Mouse (Mus musculus): ENCODE results near the gene Chst11.

The Chst11 gene

DNA sequence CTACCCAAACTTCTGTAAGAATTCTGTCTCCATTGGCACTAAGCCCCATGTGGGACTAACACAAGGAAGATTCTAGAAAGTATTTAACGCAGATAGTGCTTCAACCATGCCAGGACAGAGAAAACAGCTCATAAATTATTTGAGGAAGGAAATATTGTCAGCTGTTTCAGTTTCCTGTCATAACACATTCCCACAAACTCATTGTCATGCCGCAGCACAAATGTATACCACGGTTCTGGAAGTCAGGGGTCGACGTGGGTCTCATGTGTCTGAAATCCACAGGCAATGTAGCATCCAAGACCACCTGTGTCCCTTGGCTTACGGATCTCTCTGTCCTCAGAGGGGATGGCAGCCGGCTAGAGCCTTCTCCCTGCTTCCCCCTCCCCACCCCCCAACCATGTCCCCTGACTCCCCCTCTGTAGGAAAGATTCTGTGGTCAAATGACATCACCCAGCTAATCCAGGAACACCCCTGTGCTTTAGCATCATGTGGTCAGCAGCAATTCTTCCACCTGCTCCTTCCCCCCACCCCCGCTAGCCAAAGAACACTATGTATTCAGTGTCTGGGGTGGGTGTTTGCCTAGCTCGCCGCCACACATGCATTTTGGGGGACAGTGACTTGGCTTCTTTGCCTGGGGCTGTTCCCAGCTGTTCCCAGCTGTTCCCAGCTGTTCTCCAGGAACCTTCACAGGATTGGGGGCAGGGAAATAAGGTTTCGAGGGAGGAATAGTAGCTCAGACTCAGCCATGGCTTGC, 183.2 kb downstream of the Chst11 start:
- no peak for DNase-seq (ENCODE audit: low spot score in 2 of 2)

DNA sequence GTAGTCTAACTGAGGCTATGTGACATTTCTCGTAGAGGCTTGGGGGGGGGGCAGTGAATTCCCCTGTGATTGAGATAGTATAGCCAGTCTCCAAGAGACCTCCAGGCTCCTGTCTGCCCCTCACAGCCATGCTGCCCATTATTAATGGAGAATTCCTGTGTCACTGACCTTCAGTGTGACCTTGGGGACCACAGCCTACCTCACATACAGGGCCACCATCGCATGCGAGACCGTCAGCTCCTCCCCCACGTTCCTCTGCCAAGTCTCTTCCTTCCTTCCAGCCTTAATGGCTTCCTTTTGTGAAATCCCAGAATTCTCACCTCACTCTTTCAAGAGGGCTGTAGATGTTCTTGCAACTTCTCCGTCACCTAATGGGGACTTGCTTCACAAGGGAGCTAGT, 184.3 kb downstream of the Chst11 start:
- DNase-seq (ENCODE audit: low spot score in 2 of 2): no peak

DNA sequence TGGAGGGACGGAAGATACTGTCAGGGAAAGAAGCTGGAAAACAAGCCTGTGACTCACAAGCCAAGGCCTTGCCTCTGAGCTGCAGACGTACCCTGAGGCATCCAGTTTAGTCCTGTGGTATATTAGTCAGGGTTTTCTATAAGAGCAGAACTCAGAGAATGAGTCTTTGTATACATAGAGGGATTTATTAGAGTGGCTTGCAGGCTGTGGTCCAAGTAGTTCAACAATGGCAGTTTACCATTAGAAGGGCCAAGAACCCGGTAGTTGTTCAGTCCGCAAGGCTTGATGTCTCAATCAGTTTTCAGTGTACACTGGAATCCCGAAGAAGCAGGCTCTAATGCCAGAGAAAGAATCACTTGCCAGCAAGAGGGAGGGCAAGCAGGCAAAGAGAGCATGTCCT, 192.9 kb downstream of the Chst11 start:
- DNase-seq (ENCODE audit: low spot score in 2 of 2): no peak

DNA sequence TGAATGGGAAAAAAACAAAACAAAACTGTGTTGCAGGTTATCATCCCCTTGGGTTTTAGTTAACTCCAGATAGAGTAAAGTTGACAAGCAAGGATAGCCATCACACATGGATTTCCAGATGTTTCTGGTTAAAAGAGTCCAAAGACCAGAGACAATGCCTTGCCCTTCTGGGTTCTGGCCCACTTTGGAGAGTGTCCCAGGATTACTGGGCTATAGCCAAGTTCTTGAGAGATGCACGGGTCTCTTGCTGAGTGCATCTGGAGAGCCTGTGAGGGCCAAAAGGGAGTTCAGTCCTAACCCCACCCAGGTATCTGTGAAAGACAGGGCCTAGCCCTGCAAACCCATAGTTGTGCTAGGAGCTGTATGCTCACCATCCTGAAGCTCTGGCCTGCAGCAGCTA, 193.4 kb downstream of the Chst11 start:
- DNase-seq (ENCODE audit: low spot score in 2 of 2): no peak

DNA sequence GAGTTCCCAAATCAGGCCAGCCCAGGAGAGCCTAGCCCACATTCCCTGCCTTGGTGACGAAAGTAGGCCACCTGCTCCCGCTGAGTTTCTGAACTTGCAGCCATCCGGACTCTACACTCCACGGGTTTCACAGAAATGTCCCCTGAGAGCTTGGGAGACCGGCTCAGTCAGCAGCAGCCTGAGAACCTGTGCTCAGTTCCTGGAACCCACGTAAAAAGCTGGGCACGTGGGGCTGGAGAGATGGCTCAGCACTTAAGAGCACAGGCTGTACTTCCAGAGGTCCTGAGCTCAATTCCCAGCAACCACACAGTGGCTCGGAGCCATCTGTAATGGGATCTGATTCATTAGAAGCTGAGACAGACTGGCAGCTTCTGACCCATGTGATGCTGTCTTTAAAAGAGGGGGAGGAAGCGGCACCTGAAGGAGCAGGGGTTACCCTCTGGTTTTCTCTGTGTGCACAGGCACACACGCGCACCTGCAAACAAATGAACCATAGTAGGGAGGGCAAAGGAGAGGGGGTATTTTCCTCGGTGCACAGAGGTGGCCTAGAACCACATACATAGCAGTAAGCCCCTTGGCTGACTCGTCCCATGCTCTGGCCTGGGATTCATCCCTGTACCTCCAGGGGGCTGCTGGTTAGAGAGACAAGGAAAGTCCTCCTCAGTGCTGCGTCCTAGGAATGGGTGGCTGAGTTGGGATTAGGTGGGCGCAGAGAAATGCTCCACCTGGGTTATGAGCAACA, 196.7 kb downstream of the Chst11 start:
- no peak for DNase-seq (ENCODE audit: low spot score in 2 of 2)

DNA sequence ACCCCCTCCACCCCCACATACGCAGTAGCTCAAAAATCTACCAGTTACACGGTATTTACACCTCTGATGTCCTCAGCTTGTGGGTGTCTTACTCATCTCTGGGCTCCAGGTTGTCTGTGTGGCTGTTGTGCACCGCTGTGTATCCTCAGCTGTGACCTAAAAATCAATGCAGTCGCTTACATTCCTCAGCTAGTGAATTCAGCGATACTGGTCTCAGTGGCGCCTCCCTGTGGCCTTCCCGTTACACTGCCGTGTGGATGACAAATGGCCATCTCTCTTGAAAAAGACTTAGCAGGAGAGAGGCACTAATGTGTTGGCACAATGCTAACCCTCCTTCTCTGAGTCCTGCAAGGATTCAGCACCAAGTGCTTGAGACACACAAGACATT, 197.3 kb downstream of the Chst11 start:
- peak; percentile 29 to 63 for DNase-seq (ENCODE audit: low spot score in 2 of 2)

DNA sequence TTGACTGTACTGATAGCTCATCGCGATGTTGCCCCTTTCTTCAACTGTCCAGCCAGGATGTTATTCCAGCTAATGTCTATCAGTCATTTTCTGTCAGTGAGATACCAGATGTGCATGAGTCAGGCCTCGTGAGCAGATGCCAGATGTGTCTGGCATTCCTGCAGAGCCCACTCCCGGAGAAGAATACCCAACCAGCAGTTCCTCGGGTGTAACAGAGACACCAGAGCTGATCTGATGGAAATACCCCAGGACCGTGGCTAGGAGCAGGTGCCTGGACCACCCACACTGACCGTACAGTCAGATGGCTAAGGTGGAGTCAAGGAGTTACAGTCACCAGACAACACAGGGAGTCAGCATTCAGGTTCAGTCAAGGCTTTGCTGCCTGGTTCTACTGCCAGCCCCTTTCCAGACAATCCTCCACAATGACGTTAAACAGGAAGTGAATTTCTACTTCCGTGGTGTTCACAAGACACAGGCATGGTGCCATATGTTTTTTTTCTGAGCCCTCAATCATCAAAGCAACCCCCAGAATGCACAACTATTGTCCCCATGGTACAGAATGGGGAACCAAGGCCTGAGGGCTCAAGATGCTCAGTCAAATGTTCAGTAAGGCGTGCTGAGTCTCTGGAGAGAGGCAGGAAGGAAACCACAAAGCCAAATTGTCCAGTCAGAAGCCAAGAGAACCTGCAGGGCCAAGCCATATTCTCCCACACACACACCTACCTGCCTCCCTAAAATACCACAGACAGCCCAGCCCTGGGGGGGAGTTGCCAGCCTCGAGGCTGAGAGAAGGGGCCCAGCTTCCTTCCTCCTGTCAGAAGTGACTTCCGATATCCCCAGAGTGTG, 198.6 kb downstream of the Chst11 start:
- DNase-seq (ENCODE audit: low spot score in 2 of 2): no peak

DNA sequence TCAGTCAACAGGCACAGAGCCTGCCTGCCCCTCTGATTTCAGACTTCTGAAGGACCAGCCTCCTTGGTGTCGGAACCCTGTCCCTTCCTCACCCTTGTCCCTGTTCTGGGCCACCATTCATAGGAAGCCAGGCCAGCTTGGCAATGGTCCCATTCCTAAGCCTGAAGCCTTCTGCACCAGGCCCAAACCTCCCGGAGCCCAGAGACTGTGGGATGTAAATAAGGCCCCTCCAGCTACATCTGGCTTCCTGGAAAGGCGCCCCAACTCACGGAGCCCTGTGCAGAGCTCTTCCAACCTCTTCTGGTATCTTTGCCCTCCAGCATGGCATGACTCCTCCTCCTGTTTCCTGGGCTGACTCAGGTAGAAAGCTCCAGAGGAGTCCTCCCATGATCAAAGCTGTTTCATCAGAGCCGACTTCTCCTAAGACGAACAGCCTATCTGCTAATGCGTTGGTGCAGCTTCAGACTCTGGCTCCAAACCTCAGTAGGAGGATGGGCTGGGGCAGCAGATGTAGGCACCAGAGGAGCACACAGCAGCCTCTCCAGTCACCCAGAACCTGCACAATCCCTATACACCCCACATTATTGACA, 199.3 kb downstream of the Chst11 start:
- DNase-seq (ENCODE audit: low spot score in 2 of 2): no peak

DNA sequence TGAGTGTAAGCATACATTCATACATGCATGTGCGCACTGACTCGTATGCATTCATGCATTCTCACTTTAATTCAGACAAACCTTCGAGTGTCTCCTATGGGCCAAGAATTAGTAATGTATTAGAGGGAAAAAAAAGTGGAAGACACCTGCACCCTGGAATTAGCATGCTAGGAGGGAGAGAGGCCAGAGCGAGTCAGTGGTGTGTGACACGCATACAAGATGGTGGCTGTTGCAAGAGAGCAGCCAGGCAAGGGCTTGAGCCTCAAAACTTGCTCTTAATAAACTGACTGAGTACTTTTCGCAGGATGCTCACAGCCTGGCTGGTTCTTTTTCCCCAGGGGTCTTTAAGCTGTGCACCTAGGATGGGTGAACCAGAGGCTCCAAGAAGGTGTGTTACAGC, 199.8 kb downstream of the Chst11 start:
- no peak for DNase-seq (ENCODE audit: low spot score in 2 of 2)

DNA sequence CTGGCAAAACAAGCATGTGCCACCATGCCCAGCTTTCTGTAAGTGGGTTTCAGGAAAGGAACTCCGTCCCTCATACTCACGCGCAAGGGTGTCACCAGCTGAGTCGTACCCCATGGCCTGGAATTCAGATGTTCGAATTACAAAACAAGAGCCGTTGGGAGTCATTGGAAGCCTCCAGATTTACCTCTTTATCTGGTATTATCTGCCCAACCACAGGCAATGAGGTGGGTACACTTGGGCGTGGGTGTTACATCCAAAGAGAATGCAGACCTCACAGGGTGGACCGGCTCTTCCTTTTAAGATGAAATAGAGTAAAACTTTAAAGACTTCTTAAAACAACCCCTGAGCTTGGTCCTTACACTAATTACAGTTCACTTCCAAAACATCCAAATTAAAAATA, 200.9 kb downstream of the Chst11 start:
- DNase-seq (ENCODE audit: low spot score in 2 of 2): no peak

DNA sequence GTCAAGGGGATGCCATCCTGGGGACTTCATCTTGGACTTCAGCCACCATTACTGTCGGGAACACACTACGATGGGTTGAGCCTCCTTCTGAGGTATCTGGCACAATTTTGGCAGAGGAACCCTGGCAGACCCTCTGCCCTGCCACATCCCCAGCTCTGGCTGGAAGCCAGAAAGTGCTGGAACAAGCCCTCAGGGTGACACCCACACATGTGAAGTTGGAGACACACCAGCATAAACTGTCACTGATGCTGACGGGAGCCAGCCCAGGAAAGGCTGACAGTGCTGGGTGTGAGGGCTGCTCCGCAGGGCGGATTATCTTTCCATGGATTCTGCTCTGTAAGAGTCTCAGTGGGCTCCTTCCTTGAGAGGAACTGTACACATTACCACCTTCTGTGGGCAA, 201.7 kb downstream of the Chst11 start:
- no peak for DNase-seq (ENCODE audit: low spot score in 2 of 2)

DNA sequence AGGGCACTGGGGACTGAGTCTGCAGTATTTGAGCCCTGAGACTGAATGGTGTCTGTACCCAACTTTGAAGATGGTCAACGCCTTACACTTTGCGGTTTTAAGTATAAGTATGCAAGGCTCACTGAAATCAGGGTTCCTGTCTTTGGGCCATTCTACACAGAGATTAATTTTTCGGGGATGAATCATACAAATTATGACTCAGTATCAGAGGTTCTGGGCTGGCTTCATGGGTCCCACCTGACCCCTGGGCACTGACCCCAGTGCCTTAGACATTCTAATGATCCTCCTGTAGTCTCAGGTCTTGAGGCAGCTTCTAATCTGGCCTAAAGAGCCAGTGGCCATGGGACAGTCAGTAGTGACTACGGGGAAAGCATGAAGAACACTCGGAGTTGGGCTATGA, 203.8 kb downstream of the Chst11 start:
- no peak for DNase-seq (ENCODE audit: low spot score in 2 of 2)

DNA sequence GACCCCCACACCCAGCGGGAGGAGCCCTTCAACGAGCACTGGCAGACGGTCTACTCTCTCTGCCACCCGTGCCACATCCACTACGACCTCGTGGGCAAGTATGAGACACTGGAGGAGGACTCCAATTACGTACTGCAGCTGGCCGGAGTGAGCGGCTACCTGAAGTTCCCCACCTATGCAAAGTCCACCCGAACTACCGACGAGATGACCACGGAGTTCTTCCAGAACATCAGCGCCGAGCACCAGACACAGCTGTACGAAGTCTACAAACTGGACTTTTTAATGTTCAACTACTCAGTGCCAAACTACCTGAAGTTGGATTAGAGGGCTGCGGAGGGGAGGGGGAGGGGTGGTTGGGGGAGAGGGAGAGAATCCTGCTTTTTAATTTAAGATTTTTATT, 206.2 kb downstream of the Chst11 start:
- no peak for DNase-seq (ENCODE audit: low spot score in 2 of 2)

DNA sequence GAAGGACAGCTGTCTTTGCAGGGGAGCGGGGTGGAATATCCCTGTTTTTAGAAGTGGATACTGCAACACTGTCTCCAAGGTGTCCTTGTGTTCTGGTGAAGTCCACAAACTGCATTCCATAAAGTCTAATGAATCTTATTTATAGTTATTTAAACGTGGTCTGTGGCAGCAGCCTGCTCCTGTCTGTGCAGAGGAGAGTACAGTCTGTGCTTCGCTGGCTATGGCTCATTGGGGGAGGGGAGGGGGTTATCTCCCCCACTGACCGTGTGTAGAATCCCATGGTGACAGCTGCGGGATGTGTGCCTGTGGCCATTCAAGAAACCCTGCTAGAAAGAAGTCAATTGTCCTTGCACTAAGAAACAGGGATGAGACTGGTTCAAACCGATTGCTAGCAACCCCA, 206.7 kb downstream of the Chst11 start:
- DNase-seq (ENCODE audit: low spot score in 2 of 2): no peak

DNA sequence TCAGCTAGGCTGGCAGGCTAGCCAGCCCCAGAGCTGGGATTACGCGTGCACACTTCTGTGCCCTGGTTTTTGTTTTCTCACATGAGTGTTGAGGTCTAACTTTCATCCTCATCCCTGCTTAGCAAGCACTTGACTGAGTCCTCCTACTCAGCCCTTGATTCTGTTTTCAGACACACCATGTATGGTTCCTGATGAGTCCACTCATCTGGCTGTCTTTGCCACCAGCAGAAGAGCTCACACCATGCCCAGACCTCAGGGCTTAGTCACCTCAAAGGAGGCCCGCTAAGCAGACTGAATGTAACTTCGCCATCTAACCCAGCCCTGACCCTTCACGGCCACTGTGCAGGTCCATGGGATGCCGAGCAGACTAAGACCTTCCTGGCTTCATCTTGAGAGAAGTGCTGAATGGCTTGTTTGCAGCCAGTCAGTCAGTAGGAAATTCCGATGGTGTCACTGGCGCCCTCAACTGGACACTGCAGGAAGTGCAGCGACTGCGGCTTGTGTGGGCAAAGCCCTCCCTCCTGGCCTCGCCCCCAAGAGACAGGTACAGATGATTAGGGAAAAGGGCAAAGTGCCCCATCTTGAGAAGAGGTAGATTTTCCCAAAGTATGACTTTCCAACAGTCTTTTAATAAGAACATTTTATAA, 212.5 kb downstream of the Chst11 start:
- peak; percentile 64 to 77 for DNase-seq (ENCODE audit: low spot score in 2 of 2)

DNA sequence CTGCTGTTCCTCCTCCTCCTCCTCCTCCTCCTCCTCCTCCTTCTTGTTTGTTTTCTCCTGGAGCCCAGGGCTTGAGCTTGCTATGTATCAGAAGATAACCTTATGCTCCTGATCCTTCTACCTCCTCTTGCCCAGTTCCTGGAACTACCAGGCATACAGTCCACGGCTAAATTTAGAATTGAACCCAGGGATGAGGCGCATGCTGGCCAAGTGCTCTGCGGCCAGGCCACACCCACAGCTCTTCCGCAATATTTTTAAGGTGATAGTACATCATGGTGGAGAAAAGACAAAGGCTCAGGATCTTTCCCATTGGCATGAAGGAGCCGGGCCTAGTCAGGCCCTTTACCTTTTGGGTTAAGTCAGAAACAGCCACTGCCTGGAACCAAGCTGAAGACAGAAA, 213.4 kb downstream of the Chst11 start:
- no peak for DNase-seq (ENCODE audit: low spot score in 2 of 2)

DNA sequence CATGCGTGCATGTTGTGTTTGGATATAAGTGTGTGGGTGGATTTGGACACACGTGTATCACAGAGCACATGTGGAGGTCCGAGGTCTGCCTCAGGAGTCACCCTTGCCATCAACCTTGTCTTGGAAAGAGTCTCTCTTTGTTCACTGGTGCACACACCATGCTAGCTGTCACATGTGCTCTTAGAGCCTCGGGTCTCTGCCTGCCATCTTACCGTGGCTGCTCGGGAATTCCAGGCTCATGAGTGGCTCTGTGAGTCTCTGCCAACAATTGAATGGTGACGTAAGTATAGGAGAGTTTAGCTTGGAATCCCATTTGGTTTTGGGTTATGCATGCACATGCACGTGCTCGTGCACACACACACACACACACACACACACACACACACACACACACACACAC, 214.0 kb downstream of the Chst11 start:
- no peak for DNase-seq (ENCODE audit: low spot score in 2 of 2)

DNA sequence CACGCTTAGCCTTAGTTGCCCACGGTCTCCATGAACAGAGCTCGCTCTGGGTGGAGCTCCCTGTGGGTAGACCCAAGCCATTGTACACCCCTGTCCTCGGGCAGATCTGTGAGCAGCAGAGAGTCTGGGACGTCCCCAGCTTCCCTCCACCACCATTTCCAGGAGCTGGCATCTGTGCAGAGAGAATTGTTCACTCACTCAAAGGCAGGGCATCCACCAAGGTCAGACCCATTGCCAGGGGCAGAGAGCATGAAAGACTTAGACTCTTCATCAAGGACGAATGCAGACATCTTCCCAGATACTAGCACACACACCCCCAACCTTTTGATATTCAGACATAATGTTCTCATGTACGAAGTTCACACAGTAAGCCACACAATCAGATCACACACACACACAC, 216.2 kb downstream of the Chst11 start:
- no peak for DNase-seq (ENCODE audit: low spot score in 2 of 2)

DNA sequence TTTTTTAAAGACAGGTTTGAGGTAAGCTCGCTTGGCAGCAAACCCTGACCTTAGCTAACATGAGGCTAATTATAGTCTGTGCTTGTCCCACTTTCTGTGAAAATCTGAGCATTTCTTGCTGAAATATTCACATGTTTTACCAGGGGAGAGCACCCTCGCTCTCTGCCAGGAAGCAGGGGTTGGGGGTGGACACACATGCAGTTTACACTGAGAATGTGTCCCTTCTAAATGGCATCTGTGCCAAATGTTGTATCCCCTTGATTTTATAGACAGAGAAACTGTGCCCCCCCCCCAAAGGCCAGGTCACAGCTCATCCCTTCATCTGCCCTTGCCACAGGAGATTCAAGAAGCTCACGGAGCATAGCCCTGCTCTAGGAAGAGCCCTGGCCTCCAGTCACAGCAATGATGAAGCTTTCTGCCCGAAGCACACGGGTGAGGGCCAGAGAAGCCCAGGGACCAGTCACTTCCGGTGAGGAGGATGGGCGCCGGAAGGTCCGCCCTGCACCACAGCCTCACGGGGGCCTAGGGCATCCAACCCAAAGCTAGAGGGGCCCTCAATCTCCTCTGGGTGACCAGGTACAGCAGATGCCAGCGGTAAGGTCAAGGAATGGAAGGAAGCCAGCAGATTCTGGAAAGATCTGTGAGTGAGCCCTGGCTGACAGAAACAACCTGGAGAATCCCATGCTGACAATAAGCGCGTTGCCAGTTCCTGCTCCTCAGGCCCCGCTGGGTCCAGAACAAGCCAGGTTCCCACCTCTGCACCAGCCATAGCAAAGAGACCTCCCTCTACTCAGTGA, 217.8 kb downstream of the Chst11 start:
- DNase-seq (ENCODE audit: low spot score in 2 of 2): no peak

DNA sequence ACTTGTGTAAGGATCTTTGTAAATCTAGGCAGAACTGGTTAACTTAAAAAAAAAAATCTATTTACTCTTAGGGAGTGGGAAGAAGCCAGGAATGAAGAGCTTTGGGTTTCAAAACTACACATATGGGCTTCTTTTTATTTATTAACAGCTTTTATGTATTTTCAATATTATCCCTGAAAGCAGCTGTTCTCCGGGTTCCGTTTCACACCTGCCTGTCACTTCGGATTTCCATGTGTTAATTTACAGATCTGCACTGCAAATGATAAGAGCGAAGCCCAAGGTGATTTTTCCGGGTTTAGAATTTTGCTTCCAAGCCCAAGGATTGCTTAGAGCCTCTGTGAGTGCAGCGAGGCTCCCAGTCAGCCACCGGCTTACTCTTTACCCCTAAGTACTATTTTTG, 223.1 kb downstream of the Chst11 start:
- DNase-seq (ENCODE audit: low spot score in 2 of 2): no peak

DNA sequence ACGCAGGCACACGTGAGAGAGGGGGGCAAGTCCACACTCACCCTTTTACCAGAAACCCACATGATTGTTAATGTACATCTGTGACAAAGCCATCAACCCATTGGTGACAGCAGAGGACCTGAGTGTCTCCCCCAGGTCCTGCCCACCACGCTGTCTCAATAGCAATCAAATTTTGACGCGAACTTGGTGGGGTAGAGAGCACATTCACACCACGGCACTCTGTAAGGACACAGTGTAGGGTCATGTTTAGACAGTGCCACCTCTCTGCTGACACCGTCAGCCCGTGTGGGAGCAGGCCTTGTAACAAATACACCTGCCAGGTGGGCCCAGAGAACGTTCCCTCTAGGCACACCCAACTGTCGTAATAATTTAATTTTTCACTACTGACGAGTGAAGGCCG, 224.1 kb downstream of the Chst11 start:
- no peak for DNase-seq (ENCODE audit: low spot score in 2 of 2)

All from spleen, postnatal 14 days (tissue).